Mouse (Mus musculus): ENCODE data around the gene Il3.
A peak's percentile ranks its signal among the peaks of the same experiment; 100 is the strongest.

The Il3 gene

DNA sequence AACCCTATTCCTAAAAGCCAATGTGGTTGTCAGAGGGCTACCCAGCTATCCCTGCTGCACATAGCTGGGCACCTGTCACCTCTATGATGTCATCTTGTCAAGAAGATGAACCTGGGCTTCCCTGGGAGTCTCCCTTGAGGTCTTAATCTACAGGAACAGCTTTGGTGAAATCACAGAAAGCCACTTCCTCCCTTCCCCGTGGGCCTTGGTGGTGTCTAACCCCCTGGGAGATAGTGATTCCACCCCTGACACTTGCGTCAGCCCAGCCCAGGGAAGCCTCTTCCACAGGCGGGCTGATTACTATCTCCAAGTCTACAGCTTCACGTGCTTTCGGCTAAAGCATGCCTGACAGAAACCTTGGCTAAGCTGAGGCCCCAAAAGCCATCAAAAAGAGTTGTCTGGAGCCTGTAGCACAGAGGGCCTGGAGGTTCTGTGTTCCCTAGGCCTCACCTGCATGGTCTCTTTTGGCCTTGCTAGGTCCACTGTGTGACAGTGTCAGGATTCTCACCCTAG lies 4.4 kb upstream of the Il3 start:
- DNase-seq (ENCODE audit: low spot score): no peak

DNA sequence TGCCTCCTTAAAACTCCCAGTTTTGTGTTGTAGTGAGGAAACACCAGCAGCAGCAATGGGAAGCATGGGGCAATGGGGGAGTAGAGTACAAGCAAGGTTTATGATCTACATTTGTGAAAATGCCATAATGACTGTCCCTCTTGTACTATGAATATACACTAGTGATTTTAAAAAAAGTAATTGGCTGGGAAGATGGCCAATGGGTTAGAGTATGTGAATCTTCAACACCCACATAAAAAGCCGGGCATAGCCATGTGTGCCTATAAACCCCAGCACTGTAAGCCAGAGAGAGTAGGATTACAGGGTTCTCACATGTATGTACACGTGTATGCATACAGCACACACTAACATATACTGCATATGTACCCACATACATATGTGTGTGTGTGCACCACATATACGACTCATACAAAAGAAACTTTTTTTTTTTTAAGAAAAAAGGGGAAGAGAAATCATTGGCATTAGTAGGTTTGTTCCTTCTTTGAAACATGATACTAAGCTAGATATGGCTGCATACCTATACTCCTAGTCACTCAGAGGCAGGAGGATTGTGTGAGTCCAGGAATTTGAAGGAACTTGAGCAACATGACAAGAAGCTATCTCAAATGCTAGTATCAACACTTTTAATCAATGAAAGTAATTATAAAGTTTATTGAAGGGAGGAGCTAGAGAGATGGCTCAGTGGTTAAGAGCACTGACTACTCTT lies 2.3 kb upstream of the Il3 start:
- peak; percentile 3 for DNase-seq (ENCODE audit: low spot score)

DNA sequence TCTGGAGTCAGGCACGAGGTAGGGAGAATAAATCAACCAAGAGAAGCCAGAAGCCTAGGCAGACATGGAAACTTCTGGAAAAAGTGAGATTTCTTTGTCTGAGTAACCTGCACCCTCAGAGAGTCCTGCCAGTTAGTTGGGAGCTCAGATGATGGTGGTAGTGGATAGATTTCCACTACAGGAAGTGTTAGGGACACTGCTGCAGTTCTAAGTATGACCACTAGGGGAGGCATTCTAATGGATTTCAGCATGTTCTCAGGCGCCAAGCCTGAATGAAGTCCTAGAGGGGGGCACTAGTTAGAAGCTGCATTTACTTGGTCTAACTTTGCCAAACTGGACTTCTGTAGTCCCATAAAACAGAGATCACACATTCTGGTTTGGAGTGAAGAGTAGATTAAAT lies 2.5 kb downstream of the Il3 start:
- peak; percentile 15 for DNase-seq (ENCODE audit: low spot score)

DNA sequence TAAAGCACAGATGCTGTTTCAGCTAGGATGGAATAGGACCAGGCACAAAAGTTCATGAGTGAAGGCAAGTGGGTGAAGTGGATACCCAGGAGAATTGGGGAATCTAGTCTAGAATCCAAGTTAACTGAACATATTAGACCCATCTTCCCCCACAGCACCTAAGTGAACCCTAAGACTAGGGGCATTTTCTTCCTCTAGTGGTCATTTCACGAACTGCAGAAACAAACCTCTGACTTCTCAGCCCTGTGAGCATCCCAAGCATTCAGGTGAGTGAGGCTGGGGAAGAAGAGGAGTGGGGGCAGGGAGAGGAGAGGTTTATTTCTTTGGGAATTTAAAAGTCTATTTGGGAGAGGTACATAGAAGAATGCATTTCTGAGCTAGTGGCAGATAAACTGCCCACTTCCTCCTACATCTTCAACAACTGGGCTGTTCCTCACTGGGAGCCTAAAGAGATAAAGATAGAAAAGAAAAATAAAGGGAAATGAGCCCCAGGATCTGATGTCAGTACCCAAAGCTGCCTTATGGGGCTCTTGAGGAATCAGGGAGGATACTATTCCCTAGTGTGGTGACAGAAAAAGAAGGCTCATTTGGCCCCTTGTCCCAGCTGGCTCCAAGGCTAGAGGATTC lies 3.6 kb downstream of the Il3 start:
- no peak for DNase-seq (ENCODE audit: low spot score)

DNA sequence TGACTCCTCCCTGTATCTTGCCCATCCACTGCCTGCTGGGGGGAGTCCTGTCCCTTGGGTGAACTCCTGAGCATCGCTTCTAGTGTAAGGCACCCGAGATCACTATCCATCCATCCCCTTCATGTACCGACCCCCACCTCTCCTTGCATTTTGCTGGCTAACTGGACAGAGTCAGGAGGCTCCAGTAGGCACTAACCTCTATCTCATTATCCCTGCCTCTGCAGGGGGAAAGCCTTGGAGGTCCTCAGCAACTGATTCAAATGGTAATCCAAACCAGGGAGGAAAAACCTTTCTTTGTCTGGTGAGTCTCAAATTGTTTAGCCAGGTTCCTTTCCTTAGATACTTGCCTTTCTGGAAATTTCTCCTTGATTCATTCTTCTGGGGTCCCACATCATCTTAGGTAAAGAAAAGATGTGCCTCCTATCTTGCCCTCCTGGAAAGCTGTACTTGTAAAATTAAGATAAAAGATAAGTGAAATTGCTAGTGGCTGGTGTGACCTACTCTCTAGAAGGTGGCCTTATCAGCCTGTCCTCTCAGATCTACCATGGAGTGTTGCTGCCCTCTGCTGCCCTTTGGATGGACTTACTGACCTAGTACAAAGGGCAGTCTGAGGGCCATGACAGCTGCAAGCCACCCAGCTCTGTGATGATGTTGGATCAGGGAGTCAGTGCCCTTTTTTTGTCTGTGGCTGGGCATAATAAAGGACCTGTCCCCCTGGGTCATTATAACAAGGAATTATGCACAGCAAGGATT lies 10.3 kb downstream of the Il3 start:
- DNase-seq (ENCODE audit: low spot score): peak; percentile 51

DNA sequence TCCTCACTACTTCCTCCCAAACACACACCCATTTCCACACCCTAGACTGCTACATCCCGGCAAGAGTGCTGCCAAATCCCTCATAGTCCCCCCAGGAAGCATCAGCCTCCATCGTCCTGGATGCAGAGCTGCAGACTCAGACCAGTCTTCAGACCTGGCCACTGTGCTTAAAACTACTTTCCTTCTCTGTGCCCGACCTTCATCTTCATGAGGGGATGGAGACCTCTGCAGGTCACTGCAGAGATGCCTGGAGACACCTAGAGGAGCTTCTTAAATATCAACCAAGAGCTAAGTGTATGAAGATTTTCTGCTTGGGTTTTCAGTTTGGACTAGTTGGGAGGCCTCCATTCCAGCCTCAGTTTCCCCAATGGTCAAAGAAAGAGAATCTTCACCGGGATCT lies 13.0 kb downstream of the Il3 start:
- DNase-seq (ENCODE audit: low spot score): no peak

DNA sequence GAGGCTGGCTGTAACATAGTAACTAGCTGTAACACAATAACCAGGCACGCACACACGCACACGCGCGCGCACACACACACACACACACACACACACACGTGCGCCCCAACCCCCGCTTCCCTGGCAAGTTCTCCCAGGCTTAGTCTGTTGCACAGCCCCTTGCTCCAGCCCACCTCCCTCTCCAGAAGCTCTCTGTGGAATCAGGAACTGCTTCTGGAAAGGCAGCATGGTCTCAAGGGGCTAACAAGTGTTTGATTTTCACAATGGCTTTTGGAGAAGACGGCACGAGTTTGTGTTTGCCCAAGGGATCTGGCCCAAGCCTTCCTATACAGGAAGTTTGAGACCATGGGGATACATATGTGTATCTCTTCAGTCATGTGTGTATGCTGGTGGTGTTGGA lies 16.5 kb downstream of the Il3 start:
- no peak for DNase-seq (ENCODE audit: low spot score)

DNA sequence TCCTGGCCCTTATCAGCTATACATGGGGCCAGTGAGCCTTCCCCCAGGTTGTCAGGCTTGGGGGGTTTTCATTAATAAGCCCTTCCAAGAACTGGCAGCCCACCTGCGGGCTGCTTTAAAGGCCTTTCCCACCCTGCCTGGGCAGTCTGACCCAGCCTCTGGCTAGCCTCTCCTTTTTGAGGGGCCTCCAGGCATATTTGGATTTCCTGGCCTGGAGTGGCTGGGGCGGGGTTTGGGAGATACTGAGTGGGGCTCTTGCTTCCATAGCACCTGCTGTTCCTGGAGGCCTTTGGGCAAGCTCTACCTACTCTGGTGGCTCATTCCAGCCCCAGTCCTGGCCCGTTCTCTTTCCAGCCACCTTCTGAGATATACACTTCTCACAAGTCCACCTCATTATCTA lies 17.3 kb downstream of the Il3 start:
- DNase-seq (ENCODE audit: low spot score): no peak

DNA sequence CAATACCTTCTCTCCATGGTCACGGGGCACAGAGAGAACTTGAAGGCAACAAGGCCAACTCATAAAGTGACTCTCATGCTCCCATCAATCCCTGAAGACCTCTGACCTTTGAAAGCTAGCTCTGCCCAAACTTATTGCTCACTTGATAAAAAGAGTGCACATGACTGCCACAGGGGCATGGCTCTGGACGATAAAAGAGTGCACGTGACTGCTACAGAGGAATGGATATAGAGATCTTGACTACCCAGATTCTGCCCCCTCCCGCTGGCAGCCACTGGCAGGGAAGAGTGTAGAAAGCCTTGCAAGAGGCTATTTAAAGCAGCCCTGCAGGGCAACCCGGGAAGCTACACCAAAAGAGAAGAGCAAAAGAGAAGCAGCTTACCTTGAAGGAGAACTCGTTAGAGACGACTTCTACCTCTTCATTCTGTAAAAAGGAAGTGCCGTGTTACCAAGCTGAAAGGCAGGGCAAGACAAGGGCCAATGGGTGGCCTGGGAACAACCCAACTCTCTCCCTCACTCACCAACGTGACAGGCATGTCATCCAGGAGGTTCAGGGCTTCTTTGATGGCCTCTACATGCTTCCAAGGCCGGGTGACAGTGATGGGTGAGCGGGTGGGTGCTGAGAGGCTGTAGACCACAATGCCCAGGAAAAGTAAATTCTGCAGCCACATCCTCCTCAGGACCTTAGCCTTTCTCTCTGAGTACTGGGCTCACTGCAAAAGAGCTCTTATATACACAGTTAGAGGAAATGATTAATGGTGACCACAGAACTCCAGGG lies 17.9 kb downstream of the Il3 start, which contains the start of gene Csf2:
Gene Csf2 (minus strand): TSS at position 728 of the 778 bp plus-strand sequence.
- DNase-seq (ENCODE audit: low spot score): no peak

DNA sequence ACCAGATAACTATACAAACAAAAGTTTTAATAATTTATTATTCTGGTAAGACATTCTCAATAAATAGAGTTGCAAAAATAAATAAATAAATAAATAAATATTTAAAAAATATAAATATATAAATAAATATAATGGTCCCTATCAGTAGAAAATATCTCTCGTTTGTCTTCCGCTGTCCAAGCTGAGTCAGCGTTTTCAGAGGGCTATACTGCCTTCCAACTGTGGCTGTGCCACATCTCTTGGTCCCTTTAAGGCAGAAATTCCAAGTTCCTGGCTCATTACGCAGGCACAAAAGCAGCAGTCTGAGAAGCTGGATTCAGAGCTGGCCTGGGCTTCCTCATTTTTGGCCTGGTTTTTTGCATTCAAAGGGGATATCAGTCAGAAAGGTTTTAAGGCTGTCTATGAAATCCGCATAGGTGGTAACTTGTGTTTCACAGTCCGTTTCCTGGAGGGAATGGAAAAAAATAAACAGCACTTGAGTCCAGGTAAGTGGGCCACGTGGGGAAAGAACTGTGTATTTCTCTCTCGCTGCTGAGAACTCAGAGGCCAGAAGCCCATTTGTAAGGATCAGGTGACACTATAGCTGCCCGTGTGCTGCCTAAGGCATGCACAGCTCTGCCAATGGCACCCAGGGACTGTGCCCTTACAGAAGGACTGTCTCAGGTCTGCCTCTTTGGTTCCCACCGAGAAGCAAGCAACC lies 19.7 kb downstream of the Il3 start:
- no peak for DNase-seq (ENCODE audit: low spot score)

DNA sequence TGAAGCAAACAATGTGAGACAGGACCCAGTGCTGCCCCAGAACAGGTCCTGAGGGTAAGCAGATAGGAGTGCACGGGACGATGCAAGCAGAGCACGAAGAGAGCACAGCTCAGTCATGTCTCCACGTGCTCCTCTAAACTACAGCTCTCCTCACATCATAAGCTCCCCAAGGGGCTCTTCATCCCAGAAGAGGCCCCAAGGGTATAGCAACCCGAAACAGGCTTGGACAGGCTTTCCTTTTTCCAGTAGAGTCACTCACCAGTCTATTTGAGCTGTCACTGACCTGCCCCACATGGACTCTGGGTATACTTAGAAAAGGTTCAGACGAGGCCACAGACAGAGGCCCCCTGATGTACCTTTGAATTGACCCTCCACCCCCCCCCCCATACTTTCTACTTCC lies 22.6 kb downstream of the Il3 start:
- no peak for DNase-seq (ENCODE audit: low spot score)

DNA sequence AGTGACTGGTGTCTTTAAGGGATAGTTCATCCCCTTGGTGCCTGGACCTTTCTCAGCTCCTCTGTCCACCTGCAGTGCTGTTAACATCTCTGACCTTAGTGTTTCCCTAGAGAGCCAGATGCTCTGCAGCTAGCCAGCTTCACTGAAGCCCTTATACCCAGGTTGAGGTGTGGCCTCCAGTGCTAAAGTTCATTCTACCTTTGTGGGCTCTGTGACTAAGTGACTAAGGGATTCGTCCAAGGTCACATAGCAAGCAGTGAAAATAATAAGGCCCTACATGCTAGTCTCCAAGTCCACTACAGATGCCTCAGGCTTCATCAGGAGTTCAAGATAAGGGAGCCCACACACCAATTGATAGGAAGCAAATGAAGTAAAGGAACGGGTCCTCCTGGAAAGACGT lies 24.6 kb downstream of the Il3 start:
- no peak for DNase-seq (ENCODE audit: low spot score)

DNA sequence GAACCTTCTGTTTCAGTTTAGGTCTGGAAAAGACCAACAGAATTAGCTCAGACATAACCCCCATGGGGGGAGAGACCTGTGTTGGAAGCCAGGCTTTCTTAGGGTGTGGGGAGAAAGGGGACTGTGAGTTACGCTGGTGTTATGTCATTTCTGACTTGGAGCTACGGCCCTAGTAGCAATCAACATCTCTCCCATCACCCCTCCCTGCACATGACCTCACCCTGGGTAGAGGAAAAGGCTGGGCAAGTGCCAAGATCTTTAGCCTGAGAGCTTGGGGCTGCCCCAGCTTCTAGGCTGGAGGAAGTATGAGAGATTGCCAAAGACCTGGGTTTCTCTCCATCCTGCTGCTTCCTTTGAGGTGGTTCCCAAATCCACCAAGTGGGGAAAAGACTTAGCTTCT lies 30.1 kb downstream of the Il3 start:
- DNase-seq (ENCODE audit: low spot score): no peak

DNA sequence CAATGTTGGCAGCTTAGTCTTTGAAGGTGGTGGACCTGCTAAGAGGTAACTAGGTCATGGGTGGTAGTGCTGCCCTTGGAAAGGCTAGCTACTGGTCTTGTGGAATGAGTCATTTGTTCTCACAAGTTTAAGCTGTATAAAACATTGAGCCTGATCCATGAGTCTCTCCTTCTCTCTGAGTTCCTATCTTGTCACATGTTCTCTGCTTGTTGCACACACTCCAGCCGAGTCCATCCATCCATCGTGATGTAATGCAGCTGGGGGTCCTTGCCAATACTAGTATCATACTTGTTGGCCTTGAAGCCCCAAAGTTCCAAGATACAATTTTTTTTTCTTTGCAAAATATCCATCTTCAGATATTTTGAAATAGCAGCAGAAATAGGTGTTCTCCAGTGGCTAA lies 39.6 kb downstream of the Il3 start:
- no peak for DNase-seq (ENCODE audit: low spot score)

DNA sequence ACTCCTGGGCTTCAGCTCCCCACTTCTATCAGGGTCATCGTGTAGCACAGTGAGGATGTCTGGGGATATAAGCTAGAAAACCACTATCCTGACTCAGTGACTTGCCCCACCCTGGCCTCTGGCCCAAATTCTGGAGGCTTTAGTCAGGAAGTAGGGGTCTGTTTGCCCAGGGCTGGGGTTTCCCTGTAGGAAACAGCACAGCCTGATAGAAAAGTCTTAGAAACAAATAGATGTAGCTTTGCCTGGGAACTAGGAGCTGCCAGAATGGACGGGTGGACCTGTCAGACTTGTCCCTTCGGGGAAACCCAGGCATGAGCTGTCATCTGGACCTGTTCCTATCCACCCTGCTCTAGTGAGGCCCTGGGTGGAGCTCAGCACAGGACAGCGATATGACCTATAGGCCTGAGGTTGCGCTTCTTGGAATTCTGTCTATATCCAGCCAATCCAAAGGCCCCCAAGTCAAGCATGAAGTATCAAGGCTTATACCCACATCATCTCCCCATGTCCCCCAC lies 42.5 kb downstream of the Il3 start:
- no peak for DNase-seq (ENCODE audit: low spot score)

DNA sequence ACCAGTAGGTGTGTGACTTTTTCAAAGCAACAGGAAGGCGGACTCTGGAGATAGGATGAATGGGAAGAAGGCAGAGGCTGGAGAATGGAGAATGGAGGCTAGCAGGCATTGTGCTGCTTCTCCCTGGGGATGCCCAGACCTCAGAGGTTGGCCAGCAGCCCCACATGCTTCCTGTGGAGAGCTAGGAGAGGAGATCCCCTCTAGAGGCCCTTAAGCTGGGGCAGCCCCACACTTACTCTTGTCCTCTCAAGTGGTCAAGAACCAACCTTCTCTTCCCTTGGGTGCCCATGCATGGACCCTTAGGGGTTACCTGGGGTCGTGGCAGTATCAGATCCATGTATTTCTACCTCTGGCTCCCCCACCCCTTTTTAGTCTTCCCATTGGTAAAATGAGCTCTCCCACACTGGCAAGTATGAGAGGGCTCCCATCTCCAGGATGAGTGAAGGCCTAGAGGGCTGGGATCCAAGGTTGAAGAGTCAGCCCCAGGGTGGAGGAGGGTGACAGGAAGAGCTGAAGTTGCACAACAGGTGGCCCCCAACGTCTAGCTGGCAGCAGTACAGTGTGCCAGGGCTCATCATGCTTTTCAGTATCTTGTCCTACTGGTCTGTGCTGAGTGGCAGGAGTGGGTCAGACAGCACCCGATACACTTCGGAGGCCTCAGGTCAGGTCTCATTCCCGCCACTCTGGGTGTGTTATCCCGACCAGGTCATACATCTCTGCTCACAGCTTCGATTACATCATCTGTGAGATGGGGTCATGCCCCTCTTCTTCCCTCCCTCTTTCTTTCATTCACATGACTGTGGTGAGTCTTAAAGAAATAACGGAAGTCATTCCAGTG lies 43.2 kb downstream of the Il3 start:
- no peak for DNase-seq (ENCODE audit: low spot score)

DNA sequence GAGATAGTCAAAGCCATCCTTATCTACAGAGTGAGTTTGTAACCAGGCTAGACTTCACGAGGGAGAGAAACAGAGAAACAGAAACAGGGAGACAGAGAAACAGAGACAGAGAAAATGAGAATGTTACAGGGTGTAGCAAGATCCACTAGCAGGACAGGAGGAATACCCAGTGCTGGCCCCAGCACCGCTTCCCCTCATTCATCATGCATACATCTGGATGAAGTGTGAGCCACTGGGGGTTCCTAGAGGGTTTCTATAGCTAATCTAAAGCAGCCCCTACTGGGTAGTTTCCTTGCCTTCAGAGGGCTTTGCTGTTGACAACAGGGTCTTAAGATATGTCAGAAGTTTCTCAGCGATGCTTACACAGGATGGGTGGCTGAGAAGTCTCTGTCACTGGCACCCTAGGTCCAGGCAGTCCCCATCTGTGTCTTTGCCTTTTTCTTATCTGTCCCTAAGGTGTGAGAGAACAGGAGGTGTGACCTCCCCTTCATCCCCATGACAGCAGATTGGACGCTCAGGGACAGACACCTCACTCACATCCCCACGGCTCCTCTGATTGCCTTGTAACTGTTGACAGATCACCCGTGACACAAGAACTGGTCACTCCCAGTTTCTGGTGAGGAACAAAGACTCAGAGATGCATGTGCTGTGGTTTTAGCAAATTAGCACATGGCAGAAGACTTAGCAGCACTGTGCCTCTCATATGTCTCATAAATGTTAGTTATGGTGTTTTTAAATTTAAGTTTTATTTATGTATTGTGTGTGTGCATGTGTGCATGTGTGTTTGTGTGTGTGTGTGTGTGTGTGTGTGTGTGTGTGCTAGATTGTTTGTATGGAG lies 47.0 kb downstream of the Il3 start:
- no peak for DNase-seq (ENCODE audit: low spot score)

DNA sequence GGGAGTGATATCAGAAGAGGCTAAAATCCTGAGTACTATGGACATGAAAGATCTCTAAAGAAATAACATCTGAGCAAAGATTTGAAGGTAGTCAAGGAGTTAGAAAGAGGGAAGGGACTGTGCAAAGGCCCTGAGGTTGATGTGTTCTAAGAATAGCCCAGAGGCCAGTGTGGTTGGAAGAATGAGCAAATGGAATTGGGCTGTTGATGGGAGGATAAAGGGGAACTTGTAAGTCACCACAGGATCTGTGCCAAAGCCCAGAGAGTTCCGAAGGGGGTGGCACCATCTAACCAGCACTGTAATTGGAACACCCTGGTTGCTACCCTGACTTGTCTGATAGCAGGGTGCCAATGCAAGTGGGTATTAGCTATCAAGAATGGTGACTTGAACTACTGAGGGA lies 47.9 kb downstream of the Il3 start:
- no peak for DNase-seq (ENCODE audit: low spot score)

DNA sequence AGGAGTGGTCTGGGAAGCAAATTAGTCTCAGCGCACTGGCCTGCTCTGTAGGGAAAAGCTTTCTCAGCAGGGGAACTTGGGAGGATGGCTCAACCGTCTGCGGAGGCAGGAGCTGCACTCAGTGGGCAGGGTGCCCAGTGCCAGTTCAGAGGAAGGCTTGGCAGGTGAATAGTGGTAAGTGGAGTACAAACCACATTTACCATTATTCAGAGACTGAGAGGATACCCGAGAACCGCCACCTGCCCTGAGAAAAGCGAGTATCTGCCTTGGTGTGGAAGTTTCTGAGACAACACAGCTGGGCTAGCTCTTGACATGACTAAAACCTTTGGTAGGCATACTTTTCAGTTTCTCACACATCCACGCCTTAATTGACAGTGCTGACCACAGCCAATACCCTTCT lies 49.7 kb downstream of the Il3 start:
- DNase-seq (ENCODE audit: low spot score): no peak

DNA sequence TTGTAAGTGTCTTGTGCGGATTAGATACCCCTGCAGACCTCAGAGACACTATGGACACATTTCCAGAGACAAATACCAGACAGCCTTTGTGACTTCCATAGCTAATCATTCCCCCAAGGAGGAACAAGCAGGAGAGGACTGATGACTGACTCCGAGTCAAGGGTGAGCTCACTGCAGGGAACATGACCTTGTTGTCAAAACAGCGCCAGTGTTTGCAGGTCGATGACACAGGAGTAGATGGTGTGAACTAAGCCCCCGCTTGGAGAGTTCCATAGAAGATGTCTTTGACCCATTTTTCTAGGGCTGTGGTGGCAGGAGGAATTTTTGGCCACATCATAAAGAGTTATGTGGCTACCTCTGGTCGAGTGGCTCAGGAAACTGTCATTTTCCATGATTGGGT lies 51.0 kb downstream of the Il3 start:
- no peak for DNase-seq (ENCODE audit: low spot score)
